Mouse (Mus musculus): Measurements from ENCODE around the gene Def8. TPM values are rescaled to one million over a fixed set of nuclear protein-coding genes. Genes with fewer than 3 reads are reported as not detected.

The Def8 gene
- polyA plus RNA-seq, 1 experiment = 81.6 TPM

DNA sequence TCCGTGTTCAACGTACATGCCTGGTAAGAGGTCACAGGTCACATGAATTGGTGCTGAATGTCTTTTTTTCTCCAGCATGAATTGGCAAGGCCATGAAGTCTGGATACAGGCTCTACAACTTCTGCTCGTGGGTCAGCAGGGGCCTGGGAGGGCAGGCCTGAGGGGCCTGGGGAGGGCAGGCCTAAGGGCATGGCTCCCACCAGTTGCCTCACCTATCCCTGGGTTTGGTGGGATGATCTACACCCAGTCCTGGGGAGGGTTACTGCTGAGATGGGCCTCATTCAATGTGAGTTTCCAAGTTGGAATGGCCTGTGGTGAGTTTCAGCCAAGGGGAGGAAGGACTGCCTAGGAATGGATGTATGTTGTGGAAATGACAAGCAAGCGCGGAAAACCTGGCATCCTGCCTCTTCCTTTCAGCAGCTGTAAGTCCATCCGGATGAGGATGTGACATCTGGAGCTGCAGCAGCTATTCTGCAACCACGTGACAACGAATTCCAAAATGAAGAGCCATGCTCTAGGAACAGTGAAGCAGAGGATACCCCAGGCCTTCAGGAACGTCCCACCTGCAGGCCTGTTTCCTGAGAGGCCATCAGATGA lies 20.5 kb upstream of the Def8 start:
- Histone ChIP-seq H3K27me3 (ENCODE audit: control insufficient read depth, insufficient read depth, low read length, poor library complexity, severe bottlenecking) (no peaks in the 10 kb centered on the region), H3K27ac (ENCODE audit: insufficient read depth, low read length) (no peak overlapping the region), H3K4me1 (ENCODE audit: control insufficient read depth, insufficient read depth, low read length) (peaks cover 2% of the 10 kb centered on the region), H3K4me3 (ENCODE audit: low read depth, low read length) (no peak overlapping the region), H3K9me3 (replicated peaks; ENCODE audit: control insufficient read depth, insufficient read depth, low read length, poor library complexity, severe bottlenecking) (no peaks in the 10 kb centered on the region), H3K36me3 (ENCODE audit: control insufficient read depth, insufficient read depth, low read length, poor library complexity, severe bottlenecking) (peaks cover 13% of the 10 kb centered on the region), H3K9ac (ENCODE audit: low read depth, poor library complexity, severe bottlenecking) (no peak overlapping the region)
- TF ChIP-seq POLR2A (IDR thresholded peaks at IDR 0.05; ENCODE audit: insufficient read depth, low read length) = no peak
- no peak for TF ChIP-seq EP300 (IDR thresholded peaks at IDR 0.05; ENCODE audit: insufficient read depth, low read depth, low read length)
- no peak for TF ChIP-seq CTCF (IDR thresholded peaks at IDR 0.05; ENCODE audit: low read depth, low read length)

DNA sequence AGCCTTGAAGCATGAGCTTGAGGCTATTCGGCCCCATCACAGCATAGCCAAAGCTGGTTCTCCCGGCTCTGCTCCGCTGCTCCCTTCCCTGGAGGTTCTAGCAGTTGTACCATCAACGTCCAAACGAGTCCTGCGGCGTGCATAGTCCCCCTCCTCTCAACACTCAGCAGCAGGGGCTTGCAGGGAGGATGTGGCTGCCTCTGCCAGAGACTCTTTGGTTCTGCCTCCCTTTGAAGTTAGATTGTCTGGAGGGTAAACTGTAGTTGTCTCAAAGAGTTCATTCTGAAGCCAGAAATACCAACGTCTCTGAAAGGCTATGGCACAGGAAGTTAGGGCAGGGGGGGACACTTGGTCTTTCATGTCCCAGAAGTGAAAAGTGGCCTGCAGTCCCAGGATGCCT lies 18.8 kb upstream of the Def8 start:
- no peak for TF ChIP-seq CTCF (IDR thresholded peaks at IDR 0.05; ENCODE audit: low read depth, low read length)
- no peak for TF ChIP-seq EP300 (IDR thresholded peaks at IDR 0.05; ENCODE audit: insufficient read depth, low read depth, low read length)
- no peak for TF ChIP-seq POLR2A (IDR thresholded peaks at IDR 0.05; ENCODE audit: insufficient read depth, low read length)
- H3K4me3 ChIP-seq (ENCODE audit: low read depth, low read length) = no peak overlapping the region
- H3K27me3 ChIP-seq (ENCODE audit: control insufficient read depth, insufficient read depth, low read length, poor library complexity, severe bottlenecking) = no peaks in the 10 kb centered on the region
- no peak overlapping the region for H3K27ac ChIP-seq (ENCODE audit: insufficient read depth, low read length)
- peaks cover under 1% of the 10 kb centered on the region; the same call in 1 of the 2 replicates for H3K36me3 ChIP-seq (ENCODE audit: control insufficient read depth, insufficient read depth, low read length, poor library complexity, severe bottlenecking)
- H3K9ac ChIP-seq (ENCODE audit: low read depth, poor library complexity, severe bottlenecking) = no peak overlapping the region
- no peaks in the 10 kb centered on the region for H3K9me3 ChIP-seq (replicated peaks; ENCODE audit: control insufficient read depth, insufficient read depth, low read length, poor library complexity, severe bottlenecking)
- H3K4me1 ChIP-seq (ENCODE audit: control insufficient read depth, insufficient read depth, low read length) = peaks cover 4% of the 10 kb centered on the region

DNA sequence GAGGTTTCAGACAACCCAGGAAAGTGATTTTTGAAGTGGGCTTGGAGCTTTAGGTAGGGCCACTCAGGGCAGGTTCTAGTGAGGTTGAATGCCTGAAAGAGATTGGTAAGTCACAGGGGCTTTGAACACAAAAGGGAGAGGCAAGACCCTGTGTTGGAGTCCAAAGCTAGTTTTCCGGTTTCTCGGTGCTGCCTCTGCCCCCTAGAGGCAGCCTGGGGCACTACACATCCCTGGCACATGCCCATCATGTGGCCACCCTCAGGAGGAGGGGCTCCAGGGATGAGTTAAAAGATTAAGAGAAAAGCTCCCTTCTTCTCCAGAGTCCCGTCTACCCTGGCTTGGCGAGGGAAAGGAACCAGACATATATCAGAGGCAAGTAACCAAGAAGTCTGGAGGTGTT lies 16.5 kb upstream of the Def8 start, which contains the start of gene Mc1r:
Mc1r (plus strand) TSS at position 322 of the 400 bp plus-strand sequence.
- peaks cover 4% of the 10 kb centered on the region for H3K4me1 ChIP-seq (ENCODE audit: control insufficient read depth, insufficient read depth, low read length)
- no peaks in the 10 kb centered on the region for H3K9me3 ChIP-seq (replicated peaks; ENCODE audit: control insufficient read depth, insufficient read depth, low read length, poor library complexity, severe bottlenecking)
- H3K36me3 ChIP-seq (ENCODE audit: control insufficient read depth, insufficient read depth, low read length, poor library complexity, severe bottlenecking) = no peaks in the 10 kb centered on the region
- no peaks in the 10 kb centered on the region for H3K27me3 ChIP-seq (ENCODE audit: control insufficient read depth, insufficient read depth, low read length, poor library complexity, severe bottlenecking)
- no peak within 1 kb of the TSS for H3K27ac ChIP-seq (ENCODE audit: insufficient read depth, low read length)
- peak; percentile 91 for TF ChIP-seq CTCF (IDR thresholded peaks at IDR 0.05; ENCODE audit: low read depth, low read length)
- no peak for TF ChIP-seq EP300 (IDR thresholded peaks at IDR 0.05; ENCODE audit: insufficient read depth, low read depth, low read length)
- no peak within 1 kb of the TSS for H3K4me3 ChIP-seq (ENCODE audit: low read depth, low read length)
- no peak within 1 kb of the TSS for H3K9ac ChIP-seq (ENCODE audit: low read depth, poor library complexity, severe bottlenecking)

DNA sequence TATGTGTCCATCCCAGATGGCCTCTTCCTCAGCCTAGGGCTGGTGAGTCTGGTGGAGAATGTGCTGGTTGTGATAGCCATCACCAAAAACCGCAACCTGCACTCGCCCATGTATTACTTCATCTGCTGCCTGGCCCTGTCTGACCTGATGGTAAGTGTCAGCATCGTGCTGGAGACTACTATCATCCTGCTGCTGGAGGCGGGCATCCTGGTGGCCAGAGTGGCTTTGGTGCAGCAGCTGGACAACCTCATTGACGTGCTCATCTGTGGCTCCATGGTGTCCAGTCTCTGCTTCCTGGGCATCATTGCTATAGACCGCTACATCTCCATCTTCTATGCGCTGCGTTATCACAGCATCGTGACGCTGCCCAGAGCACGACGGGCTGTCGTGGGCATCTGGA lies 15.7 kb upstream of the Def8 start:
- Histone ChIP-seq H3K36me3 (ENCODE audit: control insufficient read depth, insufficient read depth, low read length, poor library complexity, severe bottlenecking) (no peaks in the 10 kb centered on the region), H3K4me3 (ENCODE audit: low read depth, low read length) (no peak overlapping the region), H3K27ac (ENCODE audit: insufficient read depth, low read length) (no peak overlapping the region), H3K4me1 (ENCODE audit: control insufficient read depth, insufficient read depth, low read length) (peaks cover 4% of the 10 kb centered on the region), H3K27me3 (ENCODE audit: control insufficient read depth, insufficient read depth, low read length, poor library complexity, severe bottlenecking) (no peaks in the 10 kb centered on the region), H3K9me3 (replicated peaks; ENCODE audit: control insufficient read depth, insufficient read depth, low read length, poor library complexity, severe bottlenecking) (no peaks in the 10 kb centered on the region), H3K9ac (ENCODE audit: low read depth, poor library complexity, severe bottlenecking) (no peak overlapping the region)
- TF ChIP-seq POLR2A (IDR thresholded peaks at IDR 0.05; ENCODE audit: insufficient read depth, low read length) = no peak
- TF ChIP-seq EP300 (IDR thresholded peaks at IDR 0.05; ENCODE audit: insufficient read depth, low read depth, low read length) = no peak
- TF ChIP-seq CTCF (IDR thresholded peaks at IDR 0.05; ENCODE audit: low read depth, low read length) = no peak

DNA sequence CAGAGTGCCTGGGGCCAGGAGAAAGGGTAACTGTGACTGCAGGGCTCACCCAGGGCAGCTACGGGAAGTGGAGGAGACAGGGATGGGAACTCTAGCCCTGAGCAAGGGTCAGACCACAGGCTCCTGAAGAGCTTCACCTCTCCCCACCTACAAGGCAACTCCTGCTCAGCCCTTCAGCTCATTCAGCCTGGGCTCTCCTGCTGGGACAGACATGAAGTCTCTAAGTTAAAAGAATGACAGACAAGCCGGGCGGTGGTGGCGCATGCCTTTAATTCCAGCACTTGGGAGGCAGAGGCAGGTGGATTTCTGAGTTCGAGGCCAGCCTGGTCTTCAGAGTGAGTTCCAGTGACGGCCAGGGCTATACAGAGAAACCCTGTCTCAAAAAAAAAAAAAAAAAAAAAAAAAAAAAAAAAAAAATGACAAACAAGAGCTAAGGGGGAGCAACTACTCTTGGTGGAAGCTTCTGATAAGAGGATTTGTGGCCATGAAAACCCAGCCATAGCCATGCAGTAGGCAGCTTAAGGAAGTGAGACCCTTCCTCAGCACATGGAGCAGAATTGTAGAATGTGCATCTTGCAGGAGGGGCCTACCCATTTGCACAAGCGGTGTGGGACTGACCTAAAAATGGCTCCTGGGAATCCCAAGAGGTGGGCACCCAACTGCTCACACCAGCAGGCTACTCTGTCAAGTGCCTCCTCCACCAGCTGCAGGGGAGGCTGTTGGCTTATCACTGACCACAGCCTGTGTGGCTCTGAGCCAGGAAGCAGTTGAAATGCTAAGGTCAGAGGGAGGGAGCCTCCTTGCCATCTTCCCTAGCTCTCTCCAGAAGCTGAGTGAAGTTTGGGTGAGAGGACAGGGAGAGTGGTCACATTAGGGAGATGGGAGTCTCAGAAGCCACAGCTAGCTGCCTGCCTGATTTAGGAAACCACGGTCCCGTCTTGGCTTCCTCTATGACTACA lies 14.5 kb upstream of the Def8 start:
- Histone ChIP-seq H3K9me3 (replicated peaks; ENCODE audit: control insufficient read depth, insufficient read depth, low read length, poor library complexity, severe bottlenecking) (no peaks in the 10 kb centered on the region), H3K27me3 (ENCODE audit: control insufficient read depth, insufficient read depth, low read length, poor library complexity, severe bottlenecking) (no peaks in the 10 kb centered on the region), H3K36me3 (ENCODE audit: control insufficient read depth, insufficient read depth, low read length, poor library complexity, severe bottlenecking) (no peaks in the 10 kb centered on the region), H3K27ac (ENCODE audit: insufficient read depth, low read length) (no peak overlapping the region), H3K9ac (ENCODE audit: low read depth, poor library complexity, severe bottlenecking) (no peak overlapping the region), H3K4me1 (ENCODE audit: control insufficient read depth, insufficient read depth, low read length) (peaks cover 8% of the 10 kb centered on the region), H3K4me3 (ENCODE audit: low read depth, low read length) (no peak overlapping the region)
- TF ChIP-seq EP300 (IDR thresholded peaks at IDR 0.05; ENCODE audit: insufficient read depth, low read depth, low read length) (no peak), POLR2A (IDR thresholded peaks at IDR 0.05; ENCODE audit: insufficient read depth, low read length) (no peak), CTCF (IDR thresholded peaks at IDR 0.05; ENCODE audit: low read depth, low read length) (no peak)

All from ES-Bruce4 (cell line).